Mouse (Mus musculus) ES-Bruce4 (cell line): Measurements from ENCODE around the gene Dctpp1.

Source experiments
- CTCF ChIP-seq: IDR thresholded peaks from one replicate; pipeline ENCODE4 v1.8.1; 2011; ENCODE audit warnings: low read depth, low read length
- EP300 ChIP-seq: IDR thresholded peaks from 2 replicates; pipeline ENCODE4 v1.6.1; 2011; ENCODE audit warnings: low read depth, low read length; ENCODE audit not compliant: insufficient read depth
- POLR2A ChIP-seq: IDR thresholded peaks from one replicate; pipeline ENCODE4 v1.8.1; 2011; ENCODE audit warnings: low read length; ENCODE audit not compliant: insufficient read depth

DNA sequence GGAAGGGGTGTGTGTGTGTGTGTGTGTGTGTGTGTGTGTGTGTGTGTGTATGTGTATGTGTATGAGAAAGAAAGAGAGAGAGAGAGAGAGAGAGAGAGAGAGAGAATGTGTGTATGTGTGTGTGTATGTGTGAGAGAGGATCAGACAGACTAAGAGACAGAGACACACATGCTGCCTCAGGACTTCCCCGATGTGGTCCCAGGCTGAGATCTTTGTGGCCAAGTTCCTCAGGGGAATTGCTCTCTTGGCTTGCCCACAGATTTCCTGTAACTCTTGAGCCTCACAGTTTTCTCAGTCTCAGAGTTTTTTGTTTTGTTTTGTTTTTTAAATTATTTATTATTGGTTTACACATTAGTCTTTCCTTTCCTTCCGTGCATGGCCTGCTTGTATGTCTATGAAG lies 28.8 kb upstream of the Dctpp1 start:
- no peak for TF ChIP-seq CTCF
- no peak for TF ChIP-seq POLR2A
- no peak for TF ChIP-seq EP300
